Mouse (Mus musculus) cerebellum, adult 11-12 months (tissue): ENCODE measurements at regions not wholly inside any gene's neighbourhood (a gene's known extent, or its start where the extent isn't known, plus 50 kb on each side); places are given as distances from the start of the nearest gene placed in this dataset.

ENCODE experiments used
- DNase-seq: peaks from one replicate; pipeline ENCODE4 v3.0.0; 2022

- DNase-seq, result no peak
Measured at GRCm38 (mm10) chr13:43975281-43975680, 190.7 kb downstream of the Cd83 start.

- no peak for DNase-seq
Measured at GRCm38 (mm10) chr13:43975801-43976200, 191.2 kb downstream of the Cd83 start.

- no peak for DNase-seq
Measured at GRCm38 (mm10) chr13:43976676-43977075, 192.1 kb downstream of the Cd83 start.

- no peak for DNase-seq
Measured at GRCm38 (mm10) chr13:43987338-43987737, 202.8 kb downstream of the Cd83 start.

- no peak for DNase-seq
Measured at GRCm38 (mm10) chr13:43988421-43988820, 203.8 kb downstream of the Cd83 start.

- DNase-seq, result peak; percentile 69
Measured at GRCm38 (mm10) chr13:43990281-43991101, 205.9 kb downstream of the Cd83 start.

GRCm38 (mm10) chr13:43991774-43992173 is 207.2 kb downstream of the Cd83 start:
- peak; percentile 24 for DNase-seq

- DNase-seq, result no peak
Measured at GRCm38 (mm10) chr13:43992968-43993367, 208.4 kb downstream of the Cd83 start.

GRCm38 (mm10) chr13:43994361-43994760 is 209.8 kb downstream of the Cd83 start:
- no peak for DNase-seq

GRCm38 (mm10) chr13:43995623-43996022 is 211.0 kb downstream of the Cd83 start:
- DNase-seq, result no peak

- no peak for DNase-seq
Measured at GRCm38 (mm10) chr13:44001861-44002545, 217.4 kb downstream of the Cd83 start.

GRCm38 (mm10) chr13:44012868-44013267 is 228.3 kb downstream of the Cd83 start:
- no peak for DNase-seq

GRCm38 (mm10) chr13:44018489-44019303 is 234.1 kb downstream of the Cd83 start:
- DNase-seq, result no peak

- no peak for DNase-seq
Measured at GRCm38 (mm10) chr13:44019304-44019583, 234.7 kb downstream of the Cd83 start.

- no peak for DNase-seq
Measured at GRCm38 (mm10) chr13:44020851-44021250, 236.3 kb downstream of the Cd83 start.

GRCm38 (mm10) chr13:44022106-44022505 is 237.5 kb downstream of the Cd83 start:
- DNase-seq, result no peak

- no peak for DNase-seq
Measured at GRCm38 (mm10) chr13:44024612-44025011, 240.0 kb downstream of the Cd83 start.

- no peak for DNase-seq
Measured at GRCm38 (mm10) chr13:44026321-44027255, 242.0 kb downstream of the Cd83 start.

GRCm38 (mm10) chr13:44028081-44028480 is 243.5 kb downstream of the Cd83 start:
- no peak for DNase-seq

GRCm38 (mm10) chr13:44030590-44030989 is 246.0 kb downstream of the Cd83 start:
- peak; percentile 33 for DNase-seq

- DNase-seq, result no peak
Measured at GRCm38 (mm10) chr13:44037774-44038294, 253.3 kb downstream of the Cd83 start.

GRCm38 (mm10) chr13:44038322-44038721 is 253.7 kb downstream of the Cd83 start:
- DNase-seq, result no peak
